In the genomic region with DNA sequence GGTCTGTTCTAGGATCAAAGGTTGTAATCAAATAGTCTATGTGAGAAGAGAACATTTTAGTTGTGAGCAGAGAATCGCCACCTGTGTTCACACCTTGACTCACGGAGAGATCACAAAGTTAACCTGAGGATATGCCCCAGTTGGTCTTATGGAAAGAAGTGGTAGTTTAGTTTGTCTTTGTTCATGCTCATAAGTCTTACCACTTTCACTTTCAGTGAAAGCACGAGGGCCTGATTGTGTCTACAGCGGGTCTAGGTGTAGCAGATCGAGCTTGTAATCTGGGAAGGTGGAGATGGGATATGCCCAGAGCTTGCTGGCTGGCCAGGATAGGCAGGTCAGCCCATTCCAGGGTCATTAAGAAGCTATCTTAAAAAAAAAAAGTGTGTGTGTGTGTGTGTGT, we compare ENCODE assay signal across 23 mouse cellular contexts. TPM values are rescaled to one million over a fixed set of nuclear protein-coding genes. Genes with fewer than 3 reads are reported as not detected.
"Had no signal": no experiment of that assay in that cellular context is flagged by ENCODE, and none has a peak within 500 bp of the region (broad histone marks: within the 10 kb centered on the region; RNA-seq: fewer than 3 reads in every experiment).

No protein-coding gene starts in this region.

- H3K27me3 ChIP-seq: kidney, embryonic 15.5 days; limb, embryonic 13.5 days; liver, embryonic 12.5 days; liver, embryonic 15.5 days; lung, embryonic 15.5 days; megakaryocyte, embryonic 14.5 days; midbrain, embryonic 13.5 days had no signal

- H3K4me2 ChIP-seq: kidney, embryonic 15.5 days; limb, embryonic 13.5 days; liver, embryonic 12.5 days; liver, embryonic 15.5 days; lung, embryonic 15.5 days; midbrain, embryonic 13.5 days had no signal

- H3K36me3 ChIP-seq: lung, embryonic 15.5 days; midbrain, embryonic 13.5 days had no signal

- H3K9me3 ChIP-seq: kidney, embryonic 15.5 days; limb, embryonic 10.5 days; limb, embryonic 13.5 days; liver, embryonic 12.5 days; liver, embryonic 15.5 days; lung, embryonic 15.5 days; megakaryocyte, embryonic 14.5 days; midbrain, embryonic 10.5 days; midbrain, embryonic 13.5 days had no signal

- DNase-seq: kidney, adult 8-10 months; kidney, postnatal 10 days; kidney, postnatal 36 days; layer of hippocampus, postnatal 36 days; liver; lung, adult 18-20 months; lung, postnatal 10 days; lung, postnatal 36 days; spleen, adult 18-20 months; thymus, adult 18-20 months; thymus, postnatal 36 days had no signal

- H3K4me1 ChIP-seq: kidney, embryonic 15.5 days; limb, embryonic 10.5 days; limb, embryonic 13.5 days; midbrain, embryonic 13.5 days had no signal

- H3K27ac ChIP-seq: kidney, embryonic 15.5 days; limb, embryonic 10.5 days; limb, embryonic 13.5 days; liver, embryonic 12.5 days; liver, embryonic 15.5 days; lung, embryonic 15.5 days; midbrain, embryonic 10.5 days; midbrain, embryonic 13.5 days had no signal

- H3K4me3 ChIP-seq: kidney, embryonic 15.5 days; limb, embryonic 10.5 days; limb, embryonic 13.5 days; liver, embryonic 12.5 days; liver, embryonic 15.5 days; lung, embryonic 15.5 days; megakaryocyte, embryonic 14.5 days; midbrain, embryonic 10.5 days; midbrain, embryonic 13.5 days; myocyte had no signal

- H3K9ac ChIP-seq: kidney, embryonic 15.5 days; limb, embryonic 13.5 days; liver, embryonic 12.5 days; liver, embryonic 15.5 days; lung, embryonic 15.5 days; midbrain, embryonic 13.5 days had no signal

- ATAC-seq: liver, embryonic 12.5 days; midbrain, embryonic 13.5 days; midbrain, embryonic 16.5 days had no signal

RNA-seq across cellular contexts. Expression of gene Adra2a, which starts 29.0 kb away (rescaled TPM):
- total RNA-seq: monocyte, adult 5-6 weeks had no signal
- polyA plus RNA-seq: limb, embryonic 10.5 days had no signal
